Mouse (Mus musculus) kidney, adult 11 months (tissue): ENCODE results near the gene Adamts18.

Experiments used
- DNase-seq: peaks from one replicate; pipeline ENCODE4 v3.0.0; 2022

Gene Adamts18

DNA sequence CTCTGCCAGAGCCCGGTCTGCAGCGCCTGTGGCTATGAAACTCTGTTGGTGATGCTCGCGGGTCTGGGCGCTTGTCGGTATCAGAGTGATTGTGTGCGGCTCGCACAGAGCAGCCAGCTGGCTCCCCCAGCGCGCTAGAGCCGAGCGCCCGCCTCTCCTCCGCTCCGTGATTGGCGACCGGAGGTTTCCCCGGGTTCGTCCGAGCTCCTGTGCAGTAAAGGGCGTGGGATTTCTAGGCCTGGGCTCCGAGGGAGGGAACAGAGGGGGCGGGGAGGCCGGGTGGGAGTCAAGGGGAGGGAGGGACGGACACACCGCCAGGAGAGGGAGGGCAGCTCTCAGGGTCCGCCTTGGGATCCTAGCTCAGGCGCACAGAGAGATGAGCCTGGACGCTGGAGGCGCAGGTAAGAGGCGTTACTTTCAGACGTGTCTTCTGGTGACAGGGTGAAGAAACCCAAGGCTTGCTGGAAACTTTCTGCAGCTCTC, at the start of gene Adamts18:
TSS of gene Adamts18 (minus strand) at position 86 of the 483 bp plus-strand sequence.
- no peak for DNase-seq

GRCm38 (mm10) chr8:113896446-113896845, 47.9 kb upstream of the Adamts18 start:
- no peak for DNase-seq

DNA sequence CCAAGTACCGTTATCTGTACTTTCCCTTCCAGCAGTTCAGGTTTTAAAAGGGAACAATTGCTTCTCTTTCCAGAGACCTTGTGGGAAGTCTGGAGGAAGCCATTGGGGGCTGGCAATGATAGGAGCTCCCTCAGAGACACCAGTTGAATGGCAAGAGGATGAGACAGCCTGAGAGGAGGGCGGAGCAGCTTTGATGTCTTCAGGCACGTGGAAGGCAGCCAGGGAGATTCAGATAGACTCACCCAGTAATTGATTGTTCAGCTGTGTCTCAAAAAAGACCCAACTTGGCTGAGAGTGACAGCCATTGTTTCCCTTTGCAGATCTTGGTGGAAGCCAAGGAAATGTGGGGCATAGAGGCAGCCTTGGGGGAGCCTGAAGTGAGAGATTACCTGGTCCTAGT, 42.8 kb upstream of the Adamts18 start:
- DNase-seq = no peak

- no peak for DNase-seq
These were observed 38.0 kb upstream of the Adamts18 start for GRCm38 (mm10) chr8:113886509-113886908.

GRCm38 (mm10) chr8:113885101-113885500, 36.6 kb upstream of the Adamts18 start:
- no peak for DNase-seq

- no peak for DNase-seq
These were observed 35.5 kb upstream of the Adamts18 start for GRCm38 (mm10) chr8:113883994-113884393.

DNA sequence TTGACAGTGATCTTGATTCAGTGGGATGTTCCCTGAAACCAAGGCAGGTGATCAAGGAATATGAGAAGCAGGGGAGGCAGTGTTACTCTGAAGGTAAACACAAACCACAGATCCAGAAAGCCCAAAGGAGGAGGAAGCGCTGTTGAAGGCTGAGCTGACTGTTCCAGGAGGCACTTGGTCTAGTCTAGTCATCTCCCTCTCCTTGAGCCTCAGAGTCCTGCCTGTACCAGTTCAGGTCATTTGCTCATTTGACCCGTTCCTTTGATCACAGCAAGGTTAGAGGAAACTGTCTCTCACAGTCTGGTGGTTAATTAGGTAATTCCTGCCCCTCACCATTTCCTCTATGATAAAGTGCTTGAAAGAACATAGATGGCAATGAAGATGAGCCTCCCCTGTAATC, 34.0 kb upstream of the Adamts18 start:
- DNase-seq = no peak

DNA sequence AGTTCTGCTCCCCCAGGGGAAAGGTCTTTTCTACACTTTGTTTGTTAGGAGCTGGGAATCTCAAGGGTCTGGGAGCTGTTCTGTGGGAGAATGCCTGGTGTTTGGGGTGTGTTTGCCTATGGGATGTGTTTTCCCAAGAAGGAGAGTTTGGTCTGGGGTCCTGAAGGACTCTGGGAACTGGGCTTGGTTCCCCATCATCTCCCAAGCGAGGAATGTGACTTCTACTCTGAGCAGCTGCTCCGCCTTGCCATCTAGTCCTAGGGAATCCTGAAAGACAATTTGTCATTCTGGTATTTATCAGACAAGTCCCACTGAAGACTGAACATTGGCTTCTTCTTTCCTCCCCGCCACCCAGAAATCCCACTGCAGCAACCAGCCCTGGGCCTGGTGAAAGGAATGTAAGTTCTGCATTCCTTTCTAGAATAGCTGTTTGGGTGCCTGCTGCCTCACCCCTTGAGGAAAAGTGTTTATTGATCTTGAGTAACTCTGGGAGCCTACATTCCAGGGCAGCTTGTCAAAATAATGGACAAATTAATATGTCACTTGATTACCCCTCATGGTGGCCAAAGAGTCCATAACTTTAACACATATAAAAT, 30.0 kb upstream of the Adamts18 start:
- DNase-seq = no peak

DNA sequence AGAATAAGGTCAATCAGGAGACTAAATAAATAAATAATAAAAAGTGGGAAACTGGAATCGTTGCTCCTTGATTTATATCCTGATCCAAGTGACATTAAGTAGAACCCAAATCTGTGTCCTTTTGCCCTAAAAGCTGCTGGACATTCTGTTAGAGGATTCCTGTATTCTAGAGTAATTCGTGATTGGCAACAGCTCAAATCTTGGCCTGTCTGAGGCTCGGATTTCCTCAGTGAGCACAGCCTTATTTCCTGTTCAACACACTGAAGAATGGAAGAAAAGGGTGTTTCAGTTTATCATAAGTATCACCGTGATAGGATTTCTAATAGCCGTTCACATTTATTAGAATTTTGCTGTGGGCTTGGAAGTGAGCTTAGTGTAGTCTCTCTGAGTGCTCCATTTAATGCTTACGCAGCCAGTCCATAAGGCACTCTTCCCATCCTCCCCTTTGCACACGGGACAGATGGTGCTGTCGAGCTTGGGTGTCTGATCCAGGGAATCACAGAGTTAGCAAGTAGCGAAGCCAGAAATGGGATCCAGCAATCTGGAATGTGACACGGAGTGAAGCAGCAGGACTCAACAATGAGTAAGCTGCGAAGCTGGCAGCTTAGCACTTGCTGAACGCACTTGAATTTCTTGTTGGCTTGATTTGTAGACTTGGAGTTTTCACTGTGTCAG, 25.0 kb upstream of the Adamts18 start:
- no peak for DNase-seq

DNA sequence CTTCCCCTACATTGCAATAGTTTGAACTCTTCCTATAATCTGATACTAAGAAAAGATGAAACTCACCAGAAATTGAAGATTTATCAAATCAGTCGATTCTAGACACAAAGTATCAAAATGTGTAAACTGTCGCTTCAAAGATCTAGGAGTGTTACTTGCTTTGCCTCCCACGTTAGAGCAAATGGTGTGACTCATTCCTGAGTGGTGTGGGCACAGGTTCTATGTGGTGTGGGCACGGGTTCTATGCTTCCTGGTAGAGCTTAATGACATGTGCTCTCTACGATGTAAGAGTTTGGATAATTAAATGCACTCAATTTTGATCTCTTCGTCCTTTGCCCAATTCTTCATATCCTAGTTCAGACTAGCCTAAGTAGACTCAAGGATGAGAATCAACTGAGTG, 23.9 kb upstream of the Adamts18 start:
- no peak for DNase-seq

- DNase-seq = no peak
These were observed 18.0 kb upstream of the Adamts18 start for GRCm38 (mm10) chr8:113866530-113866929.

DNA sequence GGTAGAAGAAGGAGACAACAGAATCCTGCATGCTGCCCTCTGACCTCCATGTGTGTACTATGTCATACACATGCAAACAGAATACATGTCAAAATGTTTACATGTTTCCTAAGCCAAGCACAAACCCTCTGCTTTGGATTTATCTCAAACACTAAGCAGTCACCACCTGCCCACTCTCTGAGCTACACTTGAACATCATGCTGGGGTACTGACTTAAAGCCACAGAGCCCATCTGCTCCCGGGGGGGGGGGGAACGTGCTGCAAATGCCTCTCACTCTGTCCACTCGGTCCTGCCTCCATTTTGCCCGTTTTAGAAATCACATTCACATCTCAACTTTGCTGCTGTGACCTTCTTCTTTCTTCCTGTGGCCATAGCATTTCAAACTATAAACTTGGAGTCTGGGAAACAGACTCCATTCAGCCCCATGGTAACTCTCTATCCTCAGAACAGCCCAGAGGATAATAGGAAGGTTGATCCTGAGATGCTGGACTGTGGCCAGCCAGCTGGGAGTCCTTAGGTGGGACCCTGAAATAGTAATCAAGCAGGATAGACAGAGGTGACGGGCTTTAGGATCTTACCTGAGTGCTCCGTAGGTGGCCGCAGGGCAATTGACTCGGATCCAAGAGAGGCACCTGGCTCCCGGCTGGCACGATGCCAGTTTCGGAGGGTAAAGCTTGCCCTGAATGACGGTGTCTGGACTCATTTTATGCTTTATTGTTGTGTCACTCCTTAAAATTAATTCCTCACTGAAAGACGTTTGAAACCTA, 17.0 kb upstream of the Adamts18 start:
- DNase-seq = peak; percentile 30

GRCm38 (mm10) chr8:113859890-113860683, 11.5 kb upstream of the Adamts18 start:
- no peak for DNase-seq

GRCm38 (mm10) chr8:113858801-113859200, 10.3 kb upstream of the Adamts18 start:
- no peak for DNase-seq

GRCm38 (mm10) chr8:113854622-113855293, 6.2 kb upstream of the Adamts18 start:
- no peak for DNase-seq

GRCm38 (mm10) chr8:113853714-113854113, 5.2 kb upstream of the Adamts18 start:
- DNase-seq = no peak

DNA sequence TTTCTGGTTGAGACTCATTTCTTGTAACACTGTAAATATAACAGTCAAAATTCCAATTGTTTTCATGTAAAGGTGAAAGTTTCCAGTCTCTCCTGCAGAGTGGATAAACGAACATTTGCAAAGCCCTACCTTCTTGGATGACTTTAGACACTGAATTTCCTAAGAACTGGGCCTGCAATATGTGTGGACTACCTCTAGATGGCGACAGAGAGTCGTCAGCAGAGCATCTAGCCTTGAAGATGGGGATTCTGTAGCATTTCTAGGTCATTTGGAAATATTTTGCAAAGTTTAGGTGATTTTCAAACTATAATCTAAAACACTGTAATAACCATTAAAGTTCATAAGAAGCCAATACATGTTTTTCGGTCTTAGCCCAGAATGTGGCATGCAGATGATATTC, 3.1 kb upstream of the Adamts18 start:
- DNase-seq = no peak

- DNase-seq = no peak
These were observed 371 bp downstream of the Adamts18 start for GRCm38 (mm10) chr8:113848081-113848652.

DNA sequence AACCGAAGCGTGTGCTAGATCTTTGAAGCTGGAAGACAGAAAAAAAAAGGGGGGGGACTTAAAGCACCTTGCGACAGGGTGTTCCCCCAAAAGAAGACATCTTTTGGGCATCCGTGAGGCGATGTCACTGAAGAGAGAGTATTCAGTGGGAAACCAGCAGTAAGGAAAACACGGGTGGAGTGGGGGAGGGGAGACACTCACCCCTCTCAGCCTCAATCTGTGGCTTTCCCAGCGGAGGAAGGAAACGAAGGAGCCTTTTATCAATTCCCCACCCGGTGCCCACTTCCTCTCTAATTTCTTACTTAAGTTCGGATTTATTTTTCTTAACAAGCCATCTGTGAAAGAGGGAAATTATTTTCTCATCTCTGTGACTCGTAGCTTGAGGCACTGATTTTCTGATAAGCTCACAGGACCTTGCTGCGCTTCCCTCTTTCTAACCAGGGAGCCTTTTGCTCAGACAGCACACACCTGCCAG, 895 bp downstream of the Adamts18 start:
- DNase-seq = no peak

DNA sequence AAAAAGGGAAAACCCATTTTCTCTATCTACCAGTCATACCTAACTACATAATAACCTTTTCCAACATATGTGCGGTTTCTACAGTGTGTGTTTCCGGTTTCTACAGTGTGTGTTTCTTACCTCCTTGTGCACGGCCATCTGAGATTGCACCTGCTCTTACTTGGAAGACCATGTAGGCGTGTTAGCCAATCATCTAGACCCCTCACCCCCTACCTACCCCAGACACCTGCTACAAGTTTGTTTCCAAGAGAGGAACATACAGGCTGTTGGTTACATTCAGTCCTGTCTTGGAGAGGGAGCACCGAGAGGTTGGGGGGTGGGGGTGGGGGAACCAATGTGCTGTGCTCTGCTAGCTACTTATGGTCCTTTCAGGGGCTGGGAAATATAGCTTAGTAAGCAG, 1.9 kb downstream of the Adamts18 start:
- no peak for DNase-seq

GRCm38 (mm10) chr8:113844801-113845301, 3.7 kb downstream of the Adamts18 start:
- DNase-seq = no peak

GRCm38 (mm10) chr8:113838211-113838610, 10.3 kb downstream of the Adamts18 start:
- no peak for DNase-seq
